Mouse (Mus musculus) adrenal gland (tissue): ENCODE results near the gene Met.

Source experiments
- intact Hi-C: fragments of 180-260 bp; cut with DNase I; formaldehyde crosslinking; loops from one replicate; pipeline ENCODE4 v1.15.1; 2025

The Met gene

GRCm38 (mm10) chr6:17490786-17491185 is 27.2 kb downstream of the Met start:
- intact Hi-C loops, result no loop called here

GRCm38 (mm10) chr6:17491502-17491901 is 27.9 kb downstream of the Met start:
- intact Hi-C loops, result no loop called here

GRCm38 (mm10) chr6:17492062-17492461 is 28.5 kb downstream of the Met start:
- intact Hi-C loops, result no loop called here

GRCm38 (mm10) chr6:17495413-17495812 is 31.8 kb downstream of the Met start:
- intact Hi-C loops, result no loop called here

GRCm38 (mm10) chr6:17497366-17497765 is 33.8 kb downstream of the Met start:
- intact Hi-C loops, result no loop called here

GRCm38 (mm10) chr6:17498801-17499200 is 35.2 kb downstream of the Met start:
- intact Hi-C loops, result no loop called here

- intact Hi-C loops, result no loop called here
These were observed 37.8 kb downstream of the Met start for GRCm38 (mm10) chr6:17501440-17501839.

- intact Hi-C loops, result no loop called here
These were observed 38.7 kb downstream of the Met start for GRCm38 (mm10) chr6:17502311-17502710.

GRCm38 (mm10) chr6:17503724-17504123 is 40.1 kb downstream of the Met start:
- intact Hi-C loops, result no loop called here

GRCm38 (mm10) chr6:17505530-17505929 is 41.9 kb downstream of the Met start:
- intact Hi-C loops, result no loop called here

- intact Hi-C loops, result no loop called here
These were observed 43.2 kb downstream of the Met start for GRCm38 (mm10) chr6:17506831-17507230.

- intact Hi-C loops, result no loop called here
These were observed 44.6 kb downstream of the Met start for GRCm38 (mm10) chr6:17508184-17508583.

GRCm38 (mm10) chr6:17508604-17509372 is 45.2 kb downstream of the Met start:
- intact Hi-C loops, result no loop called here

GRCm38 (mm10) chr6:17513381-17513780 is 49.8 kb downstream of the Met start:
- intact Hi-C loops, result no loop called here

- intact Hi-C loops, result no loop called here
These were observed 52.3 kb downstream of the Met start for GRCm38 (mm10) chr6:17515775-17516460.

- intact Hi-C loops, result no loop called here
These were observed 58.5 kb downstream of the Met start for GRCm38 (mm10) chr6:17521901-17522717.

- intact Hi-C loops, result no loop called here
These were observed 59.3 kb downstream of the Met start for GRCm38 (mm10) chr6:17522917-17523316.

- intact Hi-C loops, result no loop called here
These were observed 66.1 kb downstream of the Met start for GRCm38 (mm10) chr6:17529490-17530269.

GRCm38 (mm10) chr6:17541615-17542014 is 78.0 kb downstream of the Met start:
- intact Hi-C loops, result no loop called here

- intact Hi-C loops, result no loop called here
These were observed 78.8 kb downstream of the Met start for GRCm38 (mm10) chr6:17542383-17542782.

- intact Hi-C loops, result no loop called here
These were observed 81.9 kb downstream of the Met start for GRCm38 (mm10) chr6:17545480-17545879.
